22 mouse cellular contexts compared by ENCODE assay signal in the genomic region with DNA sequence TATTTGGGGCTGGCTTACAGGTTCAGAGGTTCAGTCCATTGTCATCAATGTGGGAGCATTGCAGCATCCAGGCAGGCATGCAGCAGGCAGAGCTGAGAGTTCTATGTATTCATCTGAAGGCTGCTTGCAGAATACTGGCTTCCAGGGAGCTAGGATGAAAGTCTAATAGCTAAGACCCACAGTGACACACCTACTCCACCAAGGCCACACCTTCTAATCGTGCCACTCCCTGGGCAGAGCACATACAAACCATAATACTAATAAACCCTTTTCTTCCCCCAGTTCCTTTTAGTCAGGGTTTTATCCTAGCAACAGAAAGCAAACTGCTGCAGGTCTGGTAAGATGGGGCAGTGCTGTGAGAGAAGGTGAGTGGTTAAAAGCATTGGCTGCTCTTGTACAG. TPM values are rescaled to one million over a fixed set of nuclear protein-coding genes. Genes with fewer than 3 reads are reported as not detected.
DNase-seq lines count a peak whose midpoint lies in the region; ATAC-seq and TF ChIP-seq lines count a peak whose summit lies in the region.
"Had no signal": no experiment of that assay in that cellular context is flagged by ENCODE, and none has a peak within 500 bp of the region (broad histone marks: within the 10 kb centered on the region; RNA-seq: fewer than 3 reads in every experiment).

No protein-coding gene starts in this region.

- no peak overlapping the region for H3K4me3 ChIP-seq in liver, embryonic 15.5 days (replicated peaks)
- H3K4me3 ChIP-seq in liver, postnatal 0 days (ENCODE audit: low read depth, low read length), result no peak overlapping the region
- H3K4me3 ChIP-seq in intestine, embryonic 16.5 days (ENCODE audit: low read length), result no peak overlapping the region
- H3K4me3 ChIP-seq in stomach, embryonic 15.5 days (replicated peaks), result no peak overlapping the region
- H3K4me3 ChIP-seq in lung, postnatal 0 days (ENCODE audit: low read depth, low read length), result no peak overlapping the region
- H3K4me3 ChIP-seq in forebrain, embryonic 13.5 days, result no peak overlapping the region
- H3K4me3 ChIP-seq: embryonic facial prominence, embryonic 10.5 days; erythroblast, embryonic 14.5 days; heart, adult 2 months; heart, embryonic 15.5 days; hindbrain, embryonic 13.5 days had no signal

- WGBS in liver, embryonic 15.5 days (ENCODE audit: insufficient replicate concordance), result 27% methylated on average over 1 of the region's 1 CpGs
- WGBS in liver, postnatal 0 days (ENCODE audit: insufficient replicate concordance), result 61% methylated on average over 1 of the region's 1 CpGs
- WGBS in intestine, embryonic 16.5 days, result 66% methylated on average over 1 of the region's 1 CpGs
- 65% methylated on average over 1 of the region's 1 CpGs for WGBS in stomach, embryonic 15.5 days
- WGBS in lung, postnatal 0 days, result 88% methylated on average over 1 of the region's 1 CpGs
- WGBS in forebrain, embryonic 13.5 days, result 97% methylated on average over 1 of the region's 1 CpGs

- TF ChIP-seq EP300 in liver, postnatal 0 days (IDR thresholded peaks at IDR 0.05; ENCODE audit: low read depth), result no peak
- TF ChIP-seq EP300 in lung, postnatal 0 days (IDR thresholded peaks at IDR 0.05), result no peak

- H3K36me3 ChIP-seq in liver, embryonic 15.5 days (replicated peaks), result peaks cover 52% of the 10 kb centered on the region
- H3K36me3 ChIP-seq in liver, postnatal 0 days (replicated peaks; ENCODE audit: insufficient read depth, low read length), result peaks cover 32% of the 10 kb centered on the region
- peaks cover 7% of the 10 kb centered on the region; the same call in 1 of the 2 replicates for H3K36me3 ChIP-seq in intestine, embryonic 16.5 days (ENCODE audit: control insufficient read depth, insufficient read depth, low read length)
- peaks cover 24% of the 10 kb centered on the region for H3K36me3 ChIP-seq in stomach, embryonic 15.5 days
- H3K36me3 ChIP-seq in lung, postnatal 0 days (ENCODE audit: insufficient read depth, low read length), result peaks cover 6% of the 10 kb centered on the region; the same call in 1 of the 2 replicates
- H3K36me3 ChIP-seq in forebrain, embryonic 13.5 days (ENCODE audit: poor library complexity, severe bottlenecking), result peaks cover 89% of the 10 kb centered on the region

- H3K4me2 ChIP-seq in liver, embryonic 15.5 days, result no peak overlapping the region
- H3K4me2 ChIP-seq in liver, postnatal 0 days (ENCODE audit: low read depth, low read length), result no peak overlapping the region
- H3K4me2 ChIP-seq in intestine, embryonic 16.5 days (ENCODE audit: low read depth, low read length), result no peak overlapping the region
- H3K4me2 ChIP-seq in stomach, embryonic 15.5 days, result no peak overlapping the region
- no peak overlapping the region for H3K4me2 ChIP-seq in lung, postnatal 0 days (replicated peaks; ENCODE audit: low read depth, low read length)
- H3K4me2 ChIP-seq in forebrain, embryonic 13.5 days, result no peak overlapping the region
- H3K4me2 ChIP-seq: heart, embryonic 11.5 days; heart, embryonic 15.5 days; hindbrain, embryonic 13.5 days had no signal

- TF ChIP-seq CTCF in liver, postnatal 0 days (IDR thresholded peaks at IDR 0.05; ENCODE audit: low read depth), result no peak
- TF ChIP-seq CTCF in lung, postnatal 0 days (IDR thresholded peaks at IDR 0.05), result no peak

- no peaks in the 10 kb centered on the region for H3K9me3 ChIP-seq in liver, embryonic 15.5 days (replicated peaks)
- no peaks in the 10 kb centered on the region for H3K9me3 ChIP-seq in liver, postnatal 0 days (ENCODE audit: low read length)
- H3K9me3 ChIP-seq in intestine, embryonic 16.5 days (ENCODE audit: control insufficient read depth, low read length), result no peaks in the 10 kb centered on the region
- no peaks in the 10 kb centered on the region for H3K9me3 ChIP-seq in stomach, embryonic 15.5 days
- no peaks in the 10 kb centered on the region for H3K9me3 ChIP-seq in lung, postnatal 0 days (ENCODE audit: low read length)
- no peaks in the 10 kb centered on the region for H3K9me3 ChIP-seq in forebrain, embryonic 13.5 days (replicated peaks)
- H3K9me3 ChIP-seq: embryonic facial prominence, embryonic 10.5 days; heart, embryonic 15.5 days; hindbrain, embryonic 13.5 days had no signal

- no peaks in the 10 kb centered on the region for H3K27me3 ChIP-seq in liver, embryonic 15.5 days
- no peaks in the 10 kb centered on the region for H3K27me3 ChIP-seq in liver, postnatal 0 days (ENCODE audit: insufficient read depth, low read length)
- no peaks in the 10 kb centered on the region for H3K27me3 ChIP-seq in intestine, embryonic 16.5 days (replicated peaks; ENCODE audit: control insufficient read depth, insufficient read depth, low read length)
- no peaks in the 10 kb centered on the region for H3K27me3 ChIP-seq in stomach, embryonic 15.5 days (replicated peaks)
- H3K27me3 ChIP-seq in lung, postnatal 0 days (replicated peaks; ENCODE audit: insufficient read depth, low read length), result no peaks in the 10 kb centered on the region
- no peaks in the 10 kb centered on the region for H3K27me3 ChIP-seq in forebrain, embryonic 13.5 days
- H3K27me3 ChIP-seq: CH12.LX; heart, embryonic 15.5 days; hindbrain, embryonic 13.5 days; Patski had no signal

- ATAC-seq in liver, embryonic 15.5 days (ENCODE audit: insufficient read depth), result no peak
- no peak for ATAC-seq in liver, postnatal 0 days
- peak; percentile 92 for ATAC-seq in intestine, embryonic 16.5 days
- peak; percentile 63; the same call in 1 of the 2 replicates for ATAC-seq in stomach, embryonic 15.5 days (ENCODE audit: insufficient read depth, low FRiP score, low read depth)
- ATAC-seq in lung, postnatal 0 days, result no peak
- no peak for ATAC-seq in forebrain, embryonic 13.5 days
- ATAC-seq: activated CD4-positive, CD25-positive, alpha-beta regulatory T cell, adult 4 months; forebrain, embryonic 16.5 days; Patski had no signal

- H3K27ac ChIP-seq in liver, embryonic 15.5 days (replicated peaks), result 0 out of 2 replicates have a peak overlapping the region, but pooled peaks have one; percentile 15
- H3K27ac ChIP-seq in liver, postnatal 0 days (ENCODE audit: low read depth), result no peak overlapping the region
- peak overlapping the region; percentile 11; the same call in 1 of the 2 replicates for H3K27ac ChIP-seq in intestine, embryonic 16.5 days (ENCODE audit: low read length)
- no peak overlapping the region for H3K27ac ChIP-seq in stomach, embryonic 15.5 days
- H3K27ac ChIP-seq in lung, postnatal 0 days (ENCODE audit: low read length), result no peak overlapping the region
- H3K27ac ChIP-seq in forebrain, embryonic 13.5 days, result no peak overlapping the region
- H3K27ac ChIP-seq: embryonic facial prominence, embryonic 10.5 days; heart, adult 2 months; heart, embryonic 15.5 days; hindbrain, embryonic 13.5 days had no signal

- H3K4me1 ChIP-seq in liver, embryonic 15.5 days (replicated peaks), result peaks cover 22% of the 10 kb centered on the region
- H3K4me1 ChIP-seq in liver, postnatal 0 days (ENCODE audit: insufficient read depth), result 0 out of 2 replicates have a peak, but pooled peaks cover 5% of the 10 kb centered on the region
- peaks cover 4% of the 10 kb centered on the region for H3K4me1 ChIP-seq in intestine, embryonic 16.5 days (ENCODE audit: control insufficient read depth, insufficient read depth, low read length)
- no peaks in the 10 kb centered on the region for H3K4me1 ChIP-seq in stomach, embryonic 15.5 days
- H3K4me1 ChIP-seq in lung, postnatal 0 days (ENCODE audit: insufficient read depth, low read depth, low read length), result no peaks in the 10 kb centered on the region
- peaks cover 9% of the 10 kb centered on the region for H3K4me1 ChIP-seq in forebrain, embryonic 13.5 days

- DNase-seq in liver, postnatal 0 days, result no peak
- DNase-seq in lung, postnatal 10 days, result no peak
- no peak for DNase-seq in lung, postnatal 0 days (ENCODE audit: low spot score)
- DNase-seq: adrenal gland, postnatal 25 days; cerebellum, adult 2 months; cerebellum, postnatal 10 days; gastrocnemius, postnatal 10 days; heart, adult 2 months; heart, postnatal 14 days had no signal

- no peak overlapping the region for H3K9ac ChIP-seq in liver, embryonic 15.5 days
- no peak overlapping the region for H3K9ac ChIP-seq in liver, postnatal 0 days (replicated peaks)
- no peak overlapping the region for H3K9ac ChIP-seq in intestine, embryonic 16.5 days (ENCODE audit: low read depth, low read length)
- H3K9ac ChIP-seq in stomach, embryonic 15.5 days, result no peak overlapping the region
- H3K9ac ChIP-seq in lung, postnatal 0 days (replicated peaks; ENCODE audit: low read depth), result no peak overlapping the region
- no peak overlapping the region for H3K9ac ChIP-seq in forebrain, embryonic 13.5 days
- H3K9ac ChIP-seq: heart, embryonic 15.5 days; hindbrain, embryonic 13.5 days had no signal

RNA-seq across cellular contexts. Expression of gene Naa35, which starts 7.6 kb away (rescaled TPM):
- polyA plus RNA-seq in liver, embryonic 15.5 days (2015; fragmentation: Nextera tagmentation; extraction: Ambion mirVana), result 23.8 and 26.5 TPM in 2 replicates
- polyA plus RNA-seq in liver, postnatal 0 days (2015; fragmentation: Nextera tagmentation; extraction: Ambion mirVana), result 22.9 and 32.5 TPM in 2 replicates
- 61.2 and 67.8 TPM in 2 replicates for polyA plus RNA-seq in intestine, embryonic 16.5 days (2015; fragmentation: Nextera tagmentation; extraction: Ambion mirVana)
- polyA plus RNA-seq in stomach, embryonic 15.5 days (2015; fragmentation: Nextera tagmentation; extraction: Ambion mirVana), result 83.3 and 86.7 TPM in 2 replicates
- polyA plus RNA-seq in lung, postnatal 0 days (2015; fragmentation: Nextera tagmentation; extraction: Ambion mirVana), result 43.3 and 53.5 TPM in 2 replicates
- 156 and 179 TPM in 2 replicates for polyA plus RNA-seq in forebrain, embryonic 13.5 days (2015; fragmentation: Nextera tagmentation; extraction: Ambion mirVana)

RNA-seq across cellular contexts. Expression of gene Agtpbp1, which starts 7.6 kb away (rescaled TPM):
- 6.7 and 7.5 TPM in 2 replicates for polyA plus RNA-seq in liver, embryonic 15.5 days (2015; fragmentation: Nextera tagmentation; extraction: Ambion mirVana)
- 5.4 and 6.4 TPM in 2 replicates for polyA plus RNA-seq in liver, postnatal 0 days (2015; fragmentation: Nextera tagmentation; extraction: Ambion mirVana)
- 10.2 and 10.7 TPM in 2 replicates for polyA plus RNA-seq in intestine, embryonic 16.5 days (2015; fragmentation: Nextera tagmentation; extraction: Ambion mirVana)
- 19.0 and 20.1 TPM in 2 replicates for polyA plus RNA-seq in stomach, embryonic 15.5 days (2015; fragmentation: Nextera tagmentation; extraction: Ambion mirVana)
- 14.1 and 17.3 TPM in 2 replicates for polyA plus RNA-seq in lung, postnatal 0 days (2015; fragmentation: Nextera tagmentation; extraction: Ambion mirVana)
- polyA plus RNA-seq in forebrain, embryonic 13.5 days (2015; fragmentation: Nextera tagmentation; extraction: Ambion mirVana), result 30.1 and 35.7 TPM in 2 replicates

Comparison
In these comparisons a context has a peak if more than half of its experiments do, and no peak if none do; other contexts are left out.
1. H3K27ac ChIP-seq: peak in liver, embryonic 15.5 days (single experiment) and intestine, embryonic 16.5 days (single experiment); none in liver, postnatal 0 days (single experiment), stomach, embryonic 15.5 days (single experiment), lung, postnatal 0 days (single experiment) and forebrain, embryonic 13.5 days (single experiment).
2. ATAC-seq: peak in intestine, embryonic 16.5 days (single experiment) and stomach, embryonic 15.5 days (single experiment); none in liver, embryonic 15.5 days (single experiment), liver, postnatal 0 days (single experiment), lung, postnatal 0 days (single experiment) and forebrain, embryonic 13.5 days (single experiment).